Mouse (Mus musculus): ENCODE measurements around the gene Aqp9. TPM values are rescaled to one million over a fixed set of nuclear protein-coding genes. Genes with fewer than 3 reads are reported as not detected.

The Aqp9 gene
- total and polyA plus RNA-seq, 3 experiments = 0.08 TPM; not detected in 2

DNA sequence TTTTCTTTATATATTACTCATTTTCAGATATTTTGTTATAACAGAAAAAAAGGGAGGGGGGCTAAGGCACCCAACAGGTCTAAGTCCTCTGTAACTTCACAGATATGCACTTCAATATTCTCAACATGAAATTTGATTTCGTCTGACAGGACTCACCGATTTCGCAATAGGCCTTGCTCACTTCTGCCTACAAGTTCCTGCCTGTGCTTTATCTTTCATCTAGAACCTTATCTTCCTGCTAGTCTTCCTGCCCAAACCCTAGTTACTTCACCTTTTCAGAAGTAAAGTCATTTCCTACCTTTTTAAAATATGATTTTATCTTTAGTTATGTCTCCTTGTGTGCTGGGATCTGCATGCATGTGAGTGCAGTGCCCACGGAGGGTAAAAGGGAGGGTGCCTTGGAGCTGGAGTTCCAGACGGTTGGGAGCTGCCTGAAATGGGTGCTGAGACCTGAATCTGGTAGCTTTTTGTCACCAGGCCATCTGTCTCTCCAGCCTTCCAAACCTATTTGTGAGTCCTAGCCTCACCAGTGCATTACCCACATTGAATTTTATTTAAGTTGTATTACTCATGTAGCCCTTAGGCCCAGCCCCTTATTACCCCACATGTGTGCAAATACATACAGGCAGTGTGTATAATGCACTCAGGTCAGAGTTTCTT is 6.0 kb upstream of the Aqp9 start:
- Histone ChIP-seq H3K4me3 (replicated peaks in 1 of 3; ENCODE audit: low read depth in 2 of 3, low read length in 2 of 3, poor library complexity in 1 of 3) (no peak overlapping the region), H3K36me3 (replicated peaks in 1 of 2; ENCODE audit: control insufficient read depth in 1 of 2, insufficient read depth in 1 of 2, low read length in 1 of 2) (no peaks in the 10 kb centered on the region), H3K4me2 (ENCODE audit: insufficient read depth, low read depth, poor library complexity, severe bottlenecking) (no peak overlapping the region), H3K79me2 (replicated peaks; ENCODE audit: control insufficient read depth, extremely low read depth, insufficient read depth, poor library complexity, severe bottlenecking) (no peaks in the 10 kb centered on the region), H3K9me3 (replicated peaks; ENCODE audit: low read length) (no peaks in the 10 kb centered on the region), H3K4me1 (ENCODE audit: control insufficient read depth in 1 of 2, insufficient read depth in 2 of 2) (peaks cover 0 to 6% of the 10 kb centered on the region in 2 experiments; a peak in 2 of 4 replicates), H3K27ac (ENCODE audit: insufficient read depth, low read depth) (no peak overlapping the region), H3K9ac (ENCODE audit: insufficient read depth, low read depth) (no peak overlapping the region), H3K27me3 (replicated peaks) (no peaks in the 10 kb centered on the region)
- no peak for DNase-seq (ENCODE audit: extremely low read depth)
- TF ChIP-seq CHD1 (IDR thresholded peaks at IDR 0.05; ENCODE audit: low read depth, low read length) (no peak), MYC (IDR thresholded peaks at IDR 0.05; ENCODE audit: low read depth, low read length) (no peak), RCOR1 (conservative IDR thresholded peaks at IDR 0.05; ENCODE audit: low read depth, low read length) (no peak), ETS1 (conservative IDR thresholded peaks at IDR 0.05; ENCODE audit: low read depth, low read length) (no peak), TBP (conservative IDR thresholded peaks at IDR 0.05; ENCODE audit: low read depth, low read length) (no peak), MXI1 (IDR thresholded peaks at IDR 0.05; ENCODE audit: low read depth, low read length) (no peak), IRF4 (IDR thresholded peaks at IDR 0.05; ENCODE audit: low read depth, low read length) (no peak), ELF1 (IDR thresholded peaks at IDR 0.05; ENCODE audit: low read depth, low read length) (no peak), ZNF384 (IDR thresholded peaks at IDR 0.05; ENCODE audit: low read depth, low read length) (no peak), PAX5 (IDR thresholded peaks at IDR 0.05; ENCODE audit: low read length) (no peak), SIN3A (IDR thresholded peaks at IDR 0.05; ENCODE audit: low read length) (no peak), NELFE (IDR thresholded peaks at IDR 0.05; ENCODE audit: low read depth, low read length) (no peak)
- dilution Hi-C loops (cut with MboI; ENCODE audit: extremely low pct_ligation_motif_present, extremely low pct_unique_long_range_greater_than_20kb, low sequenced_read_pairs) = no loop called here
- in situ Hi-C loops (cut with MboI; ENCODE audit: low pct_ligation_motif_present, low pct_unique_long_range_greater_than_20kb, low sequenced_read_pairs) = no loop called here

DNA sequence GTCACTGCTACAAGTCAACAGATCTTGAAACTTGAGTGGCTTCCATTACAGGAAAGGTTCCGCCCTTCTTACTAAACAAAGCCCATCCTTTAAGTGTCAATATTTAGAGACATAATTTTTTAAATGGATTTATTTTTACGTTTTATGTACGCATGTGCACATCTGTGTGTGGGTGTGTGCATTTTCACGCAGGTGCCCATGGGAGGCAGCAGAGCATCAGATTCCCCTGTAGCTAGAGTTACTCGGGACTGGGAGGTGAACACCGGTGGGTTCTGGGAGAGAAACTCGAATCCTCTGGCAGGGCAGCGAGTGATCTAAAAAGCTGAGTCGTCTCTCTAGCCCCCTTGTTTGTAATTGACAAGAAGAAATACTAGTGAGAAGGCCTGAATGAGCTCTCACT is 5.1 kb upstream of the Aqp9 start:
- no peaks in the 10 kb centered on the region for H3K27me3 ChIP-seq (replicated peaks)
- in situ Hi-C loops (cut with MboI; ENCODE audit: low pct_ligation_motif_present, low pct_unique_long_range_greater_than_20kb, low sequenced_read_pairs) (no loop called here), dilution Hi-C loops (cut with MboI; ENCODE audit: extremely low pct_ligation_motif_present, extremely low pct_unique_long_range_greater_than_20kb, low sequenced_read_pairs) (no loop called here)
- H3K9me3 ChIP-seq (replicated peaks; ENCODE audit: low read length) = no peaks in the 10 kb centered on the region
- H3K36me3 ChIP-seq (replicated peaks in 1 of 2; ENCODE audit: control insufficient read depth in 1 of 2, insufficient read depth in 1 of 2, low read length in 1 of 2) = no peaks in the 10 kb centered on the region
- DNase-seq (ENCODE audit: extremely low read depth) = no peak
- no peaks in the 10 kb centered on the region for H3K79me2 ChIP-seq (replicated peaks; ENCODE audit: control insufficient read depth, extremely low read depth, insufficient read depth, poor library complexity, severe bottlenecking)
- H3K9ac ChIP-seq (ENCODE audit: insufficient read depth, low read depth) = no peak overlapping the region
- no peak overlapping the region for H3K27ac ChIP-seq (ENCODE audit: insufficient read depth, low read depth)
- no peak overlapping the region for H3K4me2 ChIP-seq (ENCODE audit: insufficient read depth, low read depth, poor library complexity, severe bottlenecking)
- TF ChIP-seq RAD21 (IDR thresholded peaks at IDR 0.05; ENCODE audit: low read depth, low read length) = peak; percentile 54
- peak in 1 of 2 experiments; percentile 66; a peak in 2 of 4 replicates for TF ChIP-seq CTCF (conservative IDR thresholded peaks at IDR 0.05 in 1 of 2, IDR thresholded peaks at IDR 0.05 in 1 of 2; ENCODE audit: low read depth in 2 of 2, low read length in 2 of 2)
- TF ChIP-seq ZMIZ1 (IDR thresholded peaks at IDR 0.05; ENCODE audit: low read depth, low read length) = no peak
- TF ChIP-seq SMC3 (IDR thresholded peaks at IDR 0.05; ENCODE audit: low read depth, low read length) = peak; percentile 18; the same call in 1 of the 2 replicates
- H3K4me3 ChIP-seq (replicated peaks in 1 of 3; ENCODE audit: low read depth in 2 of 3, low read length in 2 of 3, poor library complexity in 1 of 3) = no peak overlapping the region
- no peaks in the 10 kb centered on the region for H3K4me1 ChIP-seq (ENCODE audit: control insufficient read depth in 1 of 2, insufficient read depth in 2 of 2)

Data from CH12.LX (cell line).